Mouse (Mus musculus): ENCODE measurements around the gene Chrne. TPM values are rescaled to one million over a fixed set of nuclear protein-coding genes. Genes with fewer than 3 reads are reported as not detected.

Chrne gene
- polyA plus RNA-seq, 1 experiment from 2014 or later = 0.65 TPM

DNA sequence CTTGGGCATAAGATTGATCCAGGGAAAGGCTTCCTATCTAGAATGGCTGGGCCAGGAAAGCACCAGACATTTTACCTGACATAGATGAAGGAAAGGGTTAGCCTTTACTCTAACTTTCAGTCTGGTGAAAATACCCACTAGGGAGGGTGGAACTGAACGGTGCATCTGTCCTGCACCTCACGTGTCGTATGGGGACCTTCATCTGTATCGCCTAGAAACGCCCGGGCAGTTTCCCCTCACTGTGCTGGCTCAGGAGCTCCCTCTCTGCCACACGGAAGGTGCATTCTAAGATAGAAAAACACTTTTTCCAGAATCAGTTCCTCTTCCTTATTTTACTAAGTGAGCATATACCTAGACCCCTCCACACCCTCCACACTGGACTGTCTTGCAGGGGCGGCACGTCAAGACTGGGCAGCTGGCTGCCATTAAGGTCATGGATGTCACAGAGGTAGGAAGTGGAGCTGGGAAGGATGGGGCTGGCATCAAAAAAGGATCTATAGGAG lies 20.5 kb downstream of the Chrne start:
- Histone ChIP-seq H3K36me3 (peaks cover 36% of the 10 kb centered on the region), H3K4me3 (replicated peaks) (no peak overlapping the region), H3K27ac (replicated peaks) (no peak overlapping the region), H3K27me3 (no peaks in the 10 kb centered on the region), H3K4me1 (no peaks in the 10 kb centered on the region; the same call in 1 of the 2 replicates), H3K9ac (no peak overlapping the region), H3K9me3 (replicated peaks) (no peaks in the 10 kb centered on the region), H3K4me2 (replicated peaks) (no peak overlapping the region)
- ATAC-seq (ENCODE audit: insufficient number of reproducible peaks, low FRiP score, low TSS enrichment, low read depth) = no peak
- 84% methylated on average over 9 of the region's 9 CpGs for WGBS

DNA sequence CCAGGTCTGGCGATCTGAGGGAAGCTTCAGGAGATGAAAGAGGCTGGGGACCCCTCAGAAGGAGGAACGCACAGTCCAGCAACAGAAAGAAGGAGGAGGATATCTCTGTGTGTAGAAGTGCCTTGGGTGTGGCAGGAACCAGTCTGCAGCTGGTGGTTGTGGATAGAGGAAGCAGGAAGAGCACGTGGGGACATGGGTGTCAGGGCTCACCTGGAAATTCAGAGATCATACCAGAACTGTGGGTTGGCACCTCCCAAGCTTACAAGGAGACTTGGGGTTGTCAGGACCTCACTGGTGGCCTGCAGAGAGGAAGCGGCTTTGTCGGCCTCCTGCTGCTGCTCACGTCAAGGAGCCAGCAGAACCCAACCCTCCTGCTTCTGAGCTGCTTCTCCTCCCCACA lies 21.7 kb downstream of the Chrne start:
- no peaks in the 10 kb centered on the region for H3K9me3 ChIP-seq (replicated peaks)
- H3K27ac ChIP-seq (replicated peaks) = no peak overlapping the region
- H3K4me3 ChIP-seq (replicated peaks) = no peak overlapping the region
- no peak overlapping the region for H3K4me2 ChIP-seq (replicated peaks)
- H3K27me3 ChIP-seq = no peaks in the 10 kb centered on the region
- 88% methylated on average over 6 of the region's 6 CpGs for WGBS
- no peak overlapping the region for H3K9ac ChIP-seq
- H3K36me3 ChIP-seq = peaks cover 26% of the 10 kb centered on the region
- H3K4me1 ChIP-seq = no peaks in the 10 kb centered on the region; the same call in 1 of the 2 replicates
- no peak for ATAC-seq (ENCODE audit: insufficient number of reproducible peaks, low FRiP score, low TSS enrichment, low read depth)

DNA sequence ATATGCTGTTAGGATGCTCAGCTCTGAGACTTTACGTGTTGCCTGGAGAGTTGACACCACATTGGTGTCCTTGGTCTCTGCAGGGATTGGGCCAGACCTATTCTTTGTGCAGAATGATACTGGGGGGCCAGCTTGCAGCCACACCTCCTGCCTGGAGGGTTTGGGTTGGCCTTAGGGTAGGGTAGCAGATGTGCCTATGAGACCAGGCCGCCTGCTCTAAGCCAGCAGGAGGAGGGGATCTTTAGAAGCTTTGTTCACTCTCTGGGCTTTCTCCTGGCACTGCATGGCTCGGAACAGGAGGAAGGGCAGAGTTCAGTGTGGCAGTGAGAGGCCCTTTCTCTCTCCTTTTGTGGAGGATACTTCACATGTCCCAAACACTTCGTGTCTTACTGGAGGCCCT lies 22.9 kb downstream of the Chrne start:
- H3K27ac ChIP-seq (replicated peaks) = no peak overlapping the region; the same call in 1 of the 2 replicates
- peak overlapping the region; percentile 7; the same call in 1 of the 2 replicates for H3K9ac ChIP-seq
- H3K4me3 ChIP-seq (replicated peaks) = no peak overlapping the region
- H3K36me3 ChIP-seq = peaks cover 21% of the 10 kb centered on the region
- no peaks in the 10 kb centered on the region for H3K27me3 ChIP-seq
- no peak for ATAC-seq (ENCODE audit: insufficient number of reproducible peaks, low FRiP score, low TSS enrichment, low read depth)
- WGBS = 50% methylated on average over 4 of the region's 4 CpGs
- H3K9me3 ChIP-seq (replicated peaks) = no peaks in the 10 kb centered on the region
- no peaks in the 10 kb centered on the region; the same call in 1 of the 2 replicates for H3K4me1 ChIP-seq
- no peak overlapping the region for H3K4me2 ChIP-seq (replicated peaks)

DNA sequence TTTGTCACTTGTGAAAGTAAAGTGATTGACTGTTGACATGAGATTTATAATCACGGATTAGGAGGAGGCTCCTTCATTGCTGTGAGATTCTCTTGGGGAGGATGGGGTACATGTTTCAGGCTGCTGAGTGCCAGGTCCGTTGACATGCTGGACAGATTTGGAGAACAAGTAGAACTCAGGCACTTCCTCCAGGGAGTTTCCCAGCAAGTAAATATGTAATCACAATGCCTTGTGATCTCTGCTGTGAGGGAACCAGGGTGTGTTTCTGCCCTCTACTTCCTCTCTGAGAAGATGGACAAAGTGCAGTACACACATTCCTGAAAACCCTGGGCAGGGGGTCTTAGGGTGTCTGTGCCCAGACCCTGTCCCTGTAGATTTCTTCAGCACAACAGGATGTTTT lies 23.4 kb downstream of the Chrne start:
- no peak for ATAC-seq (ENCODE audit: insufficient number of reproducible peaks, low FRiP score, low TSS enrichment, low read depth)
- Histone ChIP-seq H3K4me1 (no peaks in the 10 kb centered on the region; the same call in 1 of the 2 replicates), H3K9me3 (replicated peaks) (no peaks in the 10 kb centered on the region), H3K4me2 (replicated peaks) (no peak overlapping the region), H3K36me3 (peaks cover 21% of the 10 kb centered on the region), H3K9ac (no peak overlapping the region), H3K27me3 (no peaks in the 10 kb centered on the region), H3K4me3 (replicated peaks) (no peak overlapping the region), H3K27ac (replicated peaks) (no peak overlapping the region; the same call in 1 of the 2 replicates)
- 56% methylated on average over 2 of the region's 2 CpGs for WGBS

DNA sequence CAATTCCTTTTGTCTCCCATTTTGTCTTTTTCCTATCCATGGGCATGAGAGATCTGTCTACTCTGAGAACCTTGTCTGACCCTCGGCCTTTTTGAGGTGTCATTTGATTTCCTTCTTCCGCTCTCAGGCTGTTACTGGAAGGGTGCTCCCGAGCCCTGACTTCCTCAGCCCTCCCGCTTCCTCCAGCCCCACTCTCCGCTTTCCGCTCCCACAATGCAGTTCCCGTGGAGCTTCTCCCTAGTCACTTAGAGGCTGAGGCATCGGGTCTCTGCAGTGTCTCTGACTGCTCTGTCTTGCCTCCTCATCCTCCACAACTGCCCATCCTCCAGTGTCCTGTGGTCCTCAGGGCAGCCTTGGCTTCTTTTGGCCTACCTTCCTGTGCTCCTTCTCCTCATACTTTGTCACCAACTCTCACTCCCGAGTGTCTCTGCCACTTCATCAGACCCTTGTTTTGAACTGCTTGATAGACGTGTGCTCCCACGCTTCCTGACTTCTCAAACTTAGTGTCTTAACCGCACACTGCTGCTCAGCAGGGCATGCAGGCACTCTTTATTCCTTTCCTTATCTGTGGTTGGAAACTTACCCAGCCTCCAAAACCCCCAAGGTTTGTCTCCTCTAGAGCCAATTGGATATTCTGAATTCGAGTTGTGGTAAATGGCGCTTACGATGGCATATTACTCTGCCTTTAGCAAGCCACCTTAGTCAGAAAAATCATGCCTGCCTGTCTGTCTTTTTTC lies 24.6 kb downstream of the Chrne start:
- no peaks in the 10 kb centered on the region for H3K9me3 ChIP-seq (replicated peaks)
- H3K4me3 ChIP-seq (replicated peaks) = no peak overlapping the region
- H3K9ac ChIP-seq = no peak overlapping the region
- 0 out of 2 replicates have a peak overlapping the region, but pooled peaks have one; percentile 19 for H3K27ac ChIP-seq (replicated peaks)
- 86% methylated on average over 15 of the region's 15 CpGs for WGBS
- no peak overlapping the region for H3K4me2 ChIP-seq (replicated peaks)
- no peaks in the 10 kb centered on the region for H3K27me3 ChIP-seq
- no peaks in the 10 kb centered on the region; the same call in 1 of the 2 replicates for H3K4me1 ChIP-seq
- peaks cover 18% of the 10 kb centered on the region for H3K36me3 ChIP-seq
- no peak for ATAC-seq (ENCODE audit: insufficient number of reproducible peaks, low FRiP score, low TSS enrichment, low read depth)

DNA sequence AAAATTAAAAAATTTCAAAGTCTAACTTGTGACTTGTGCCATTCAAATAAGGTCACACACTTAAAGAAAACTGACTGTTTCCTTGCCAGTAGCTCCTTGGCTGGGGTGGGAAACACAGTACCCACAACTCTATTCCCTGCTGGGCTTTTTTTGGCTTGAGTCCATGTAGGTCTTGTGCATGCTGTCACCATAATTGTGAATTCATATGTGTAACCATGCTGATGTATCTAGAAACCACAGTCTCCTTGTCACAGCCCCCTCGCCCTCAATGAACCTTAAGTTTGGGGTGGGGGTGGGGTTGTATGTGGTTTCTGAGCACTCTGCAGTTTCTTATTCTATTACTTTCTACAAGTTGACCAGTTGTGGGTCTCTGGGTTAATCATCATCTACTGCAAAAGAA lies 27.3 kb downstream of the Chrne start:
- WGBS = 88% methylated on average over 1 of the region's 1 CpGs
- peaks cover 2% of the 10 kb centered on the region; the same call in 1 of the 2 replicates for H3K4me1 ChIP-seq
- ATAC-seq (ENCODE audit: insufficient number of reproducible peaks, low FRiP score, low TSS enrichment, low read depth) = no peak

DNA sequence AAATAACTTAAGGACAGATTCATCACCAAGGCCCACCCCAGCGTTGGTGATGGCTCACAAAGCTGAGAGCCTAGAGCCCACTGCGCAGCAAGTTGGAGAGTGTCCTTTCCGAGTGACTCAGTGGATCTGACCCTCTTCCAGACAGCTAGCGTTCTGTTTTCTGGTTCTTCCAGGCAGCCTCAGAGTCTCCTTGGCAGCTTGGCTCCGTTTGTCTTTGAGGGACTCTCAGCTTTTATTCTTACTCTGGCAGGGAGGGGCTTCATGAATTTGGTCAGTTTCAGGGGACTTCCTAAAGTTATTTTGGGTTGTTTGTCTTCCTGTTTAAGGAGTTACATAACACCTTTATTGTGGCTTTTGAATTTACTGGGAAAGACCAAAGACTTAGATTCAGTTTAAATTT lies 32.1 kb downstream of the Chrne start:
- Histone ChIP-seq H3K27me3 (no peaks in the 10 kb centered on the region), H3K4me2 (replicated peaks) (no peak overlapping the region), H3K4me1 (peaks cover 48% of the 10 kb centered on the region), H3K36me3 (no peaks in the 10 kb centered on the region), H3K4me3 (replicated peaks) (no peak overlapping the region), H3K9ac (no peak overlapping the region), H3K9me3 (replicated peaks) (no peaks in the 10 kb centered on the region), H3K27ac (replicated peaks) (no peak overlapping the region)
- no peak for ATAC-seq (ENCODE audit: insufficient number of reproducible peaks, low FRiP score, low TSS enrichment, low read depth)
- WGBS = 75% methylated on average over 5 of the region's 5 CpGs

More for the DNA sequence above, 27.3 kb downstream of the Chrne start:
- Histone ChIP-seq H3K9ac (no peak overlapping the region), H3K27ac (replicated peaks) (no peak overlapping the region), H3K9me3 (replicated peaks) (no peaks in the 10 kb centered on the region), H3K4me2 (replicated peaks) (no peak overlapping the region), H3K27me3 (no peaks in the 10 kb centered on the region), H3K4me3 (replicated peaks) (no peak overlapping the region), H3K36me3 (no peaks in the 10 kb centered on the region)

DNA sequence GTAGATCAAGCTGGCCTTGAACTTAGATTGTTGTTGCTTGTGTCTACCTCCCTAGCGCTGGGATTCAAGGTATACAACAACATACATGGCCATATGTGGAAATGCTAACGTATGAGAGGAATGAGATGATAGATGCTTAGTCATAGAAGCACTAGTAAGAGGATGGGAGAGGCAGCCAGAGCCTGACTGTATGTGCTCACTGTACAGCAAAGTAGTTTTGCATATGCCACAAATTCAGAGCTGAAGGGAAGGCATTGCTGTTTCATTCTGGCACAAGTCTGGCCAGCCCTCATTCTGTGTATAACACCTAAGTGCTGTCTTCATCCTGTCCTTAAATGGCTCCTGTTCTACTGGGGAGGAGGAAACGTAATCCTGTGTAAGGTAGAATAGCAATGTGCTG lies 32.8 kb downstream of the Chrne start:
- 72% methylated on average over 3 of the region's 3 CpGs for WGBS
- Histone ChIP-seq H3K4me1 (peaks cover 54% of the 10 kb centered on the region), H3K27me3 (no peaks in the 10 kb centered on the region), H3K4me2 (replicated peaks) (no peak overlapping the region), H3K9ac (no peak overlapping the region), H3K36me3 (no peaks in the 10 kb centered on the region), H3K4me3 (replicated peaks) (no peak overlapping the region), H3K27ac (replicated peaks) (no peak overlapping the region; the same call in 1 of the 2 replicates), H3K9me3 (replicated peaks) (no peaks in the 10 kb centered on the region)
- no peak for ATAC-seq (ENCODE audit: insufficient number of reproducible peaks, low FRiP score, low TSS enrichment, low read depth)

DNA sequence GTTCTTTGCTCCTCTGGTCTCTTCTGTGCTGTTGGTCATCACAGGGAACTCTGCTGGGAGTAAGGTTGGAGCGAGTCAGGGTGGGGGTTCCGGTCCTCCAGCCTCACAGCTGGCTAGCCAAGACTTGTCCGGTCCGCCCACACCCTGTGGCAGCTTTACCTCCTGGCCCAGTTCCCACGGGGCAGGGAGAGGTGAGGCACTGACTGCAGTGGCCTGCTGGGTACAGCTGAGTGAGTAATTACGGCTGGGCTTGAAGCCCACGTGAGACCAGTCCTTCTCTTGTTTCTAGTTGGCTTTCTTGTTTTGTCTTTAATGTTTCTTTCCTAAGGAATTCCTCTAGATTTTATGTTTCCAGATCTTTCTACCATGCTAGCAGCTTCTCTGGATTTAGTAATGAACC lies 33.6 kb downstream of the Chrne start:
- Histone ChIP-seq H3K27me3 (no peaks in the 10 kb centered on the region), H3K4me3 (replicated peaks) (no peak overlapping the region), H3K36me3 (no peaks in the 10 kb centered on the region), H3K27ac (replicated peaks) (peak overlapping the region; percentile 82), H3K9ac (no peak overlapping the region), H3K4me1 (peaks cover 61% of the 10 kb centered on the region), H3K9me3 (replicated peaks) (no peaks in the 10 kb centered on the region), H3K4me2 (replicated peaks) (peak overlapping the region; percentile 13; the same call in 1 of the 2 replicates)
- 36% methylated on average over 7 of the region's 7 CpGs for WGBS
- peak; percentile 78 for ATAC-seq (ENCODE audit: insufficient number of reproducible peaks, low FRiP score, low TSS enrichment, low read depth)

DNA sequence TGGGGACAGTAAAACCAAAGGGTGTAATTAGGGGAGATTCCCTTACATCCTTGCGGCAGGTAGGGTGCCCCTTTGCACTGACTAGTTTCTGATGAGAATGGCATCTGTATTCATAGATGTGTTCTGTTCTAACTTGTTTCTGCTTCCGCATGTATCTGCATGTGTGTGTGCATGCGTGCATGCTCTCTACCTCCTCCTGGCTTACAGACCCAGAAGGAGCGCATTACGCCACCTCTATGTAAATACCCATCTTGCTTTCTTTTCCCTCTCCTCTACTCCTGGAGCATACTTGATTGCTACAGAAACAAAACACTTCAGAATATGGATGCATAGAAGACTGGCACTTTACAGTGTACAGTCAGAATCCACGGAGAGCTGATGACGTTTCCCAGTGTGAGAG lies 35.2 kb downstream of the Chrne start:
- peak overlapping the region; percentile 82 for H3K27ac ChIP-seq (replicated peaks)
- no peak for ATAC-seq (ENCODE audit: insufficient number of reproducible peaks, low FRiP score, low TSS enrichment, low read depth)
- H3K4me3 ChIP-seq (replicated peaks) = no peak overlapping the region
- no peaks in the 10 kb centered on the region for H3K9me3 ChIP-seq (replicated peaks)
- no peaks in the 10 kb centered on the region for H3K36me3 ChIP-seq
- no peak overlapping the region for H3K4me2 ChIP-seq (replicated peaks)
- no peaks in the 10 kb centered on the region for H3K27me3 ChIP-seq
- 72% methylated on average over 7 of the region's 7 CpGs for WGBS
- no peak overlapping the region for H3K9ac ChIP-seq
- H3K4me1 ChIP-seq = peaks cover 78% of the 10 kb centered on the region

DNA sequence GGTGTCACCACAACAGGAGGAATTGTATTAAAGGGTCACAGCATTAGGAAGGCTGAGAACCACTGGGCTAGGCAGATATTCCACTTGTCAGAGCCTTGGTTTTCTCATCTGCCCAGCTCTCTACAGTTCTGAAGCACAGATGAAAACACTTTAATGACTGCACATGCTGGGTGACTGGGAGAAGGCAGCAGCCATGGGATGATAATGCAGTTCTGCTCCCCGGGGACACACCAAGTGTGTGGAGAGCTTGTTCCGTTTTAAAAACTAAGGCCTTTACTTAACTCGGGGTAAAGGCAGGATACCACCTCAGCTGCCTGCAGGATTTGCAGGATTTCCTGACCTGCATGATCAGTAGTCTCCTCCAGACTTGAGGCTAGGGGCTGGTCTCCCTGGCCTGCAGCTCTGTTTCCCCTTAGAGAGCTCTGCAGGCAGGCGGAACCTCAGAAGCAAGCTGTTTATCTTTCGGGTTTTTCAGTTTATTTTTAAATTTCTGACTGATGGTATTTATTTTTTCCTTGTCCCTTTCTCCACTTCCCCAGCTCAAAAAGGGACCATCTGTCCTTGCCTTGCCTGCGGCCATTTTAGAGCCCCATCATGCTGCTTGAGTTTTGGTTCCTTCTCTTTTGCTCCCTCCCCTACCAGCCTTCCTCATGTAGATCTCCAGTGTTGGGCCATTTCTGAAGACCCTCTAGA lies 35.8 kb downstream of the Chrne start:
- no peak overlapping the region for H3K4me2 ChIP-seq (replicated peaks)
- no peak overlapping the region for H3K9ac ChIP-seq
- no peaks in the 10 kb centered on the region for H3K36me3 ChIP-seq
- peak overlapping the region; percentile 82 for H3K27ac ChIP-seq (replicated peaks)
- H3K4me1 ChIP-seq = peaks cover 84% of the 10 kb centered on the region
- no peaks in the 10 kb centered on the region for H3K9me3 ChIP-seq (replicated peaks)
- H3K4me3 ChIP-seq (replicated peaks) = no peak overlapping the region
- ATAC-seq (ENCODE audit: insufficient number of reproducible peaks, low FRiP score, low TSS enrichment, low read depth) = no peak
- H3K27me3 ChIP-seq = no peaks in the 10 kb centered on the region
- WGBS = 30% methylated on average over 6 of the region's 6 CpGs

All from embryonic facial prominence, embryonic 15.5 days (tissue).